Mouse (Mus musculus) E14TG2a.4 (cell line): ENCODE results near the gene Gimap1.

Experiments
- CTCF ChIP-seq: conservative IDR thresholded peaks from 2 replicates; pipeline ENCODE4 v1.5.1; 2014; ENCODE audit warnings: low read length
- NANOG ChIP-seq: IDR thresholded peaks from 2 replicates; pipeline ENCODE4 v1.6.1; 2014; ENCODE audit warnings: borderline replicate concordance, low read length, mixed read lengths

DNA sequence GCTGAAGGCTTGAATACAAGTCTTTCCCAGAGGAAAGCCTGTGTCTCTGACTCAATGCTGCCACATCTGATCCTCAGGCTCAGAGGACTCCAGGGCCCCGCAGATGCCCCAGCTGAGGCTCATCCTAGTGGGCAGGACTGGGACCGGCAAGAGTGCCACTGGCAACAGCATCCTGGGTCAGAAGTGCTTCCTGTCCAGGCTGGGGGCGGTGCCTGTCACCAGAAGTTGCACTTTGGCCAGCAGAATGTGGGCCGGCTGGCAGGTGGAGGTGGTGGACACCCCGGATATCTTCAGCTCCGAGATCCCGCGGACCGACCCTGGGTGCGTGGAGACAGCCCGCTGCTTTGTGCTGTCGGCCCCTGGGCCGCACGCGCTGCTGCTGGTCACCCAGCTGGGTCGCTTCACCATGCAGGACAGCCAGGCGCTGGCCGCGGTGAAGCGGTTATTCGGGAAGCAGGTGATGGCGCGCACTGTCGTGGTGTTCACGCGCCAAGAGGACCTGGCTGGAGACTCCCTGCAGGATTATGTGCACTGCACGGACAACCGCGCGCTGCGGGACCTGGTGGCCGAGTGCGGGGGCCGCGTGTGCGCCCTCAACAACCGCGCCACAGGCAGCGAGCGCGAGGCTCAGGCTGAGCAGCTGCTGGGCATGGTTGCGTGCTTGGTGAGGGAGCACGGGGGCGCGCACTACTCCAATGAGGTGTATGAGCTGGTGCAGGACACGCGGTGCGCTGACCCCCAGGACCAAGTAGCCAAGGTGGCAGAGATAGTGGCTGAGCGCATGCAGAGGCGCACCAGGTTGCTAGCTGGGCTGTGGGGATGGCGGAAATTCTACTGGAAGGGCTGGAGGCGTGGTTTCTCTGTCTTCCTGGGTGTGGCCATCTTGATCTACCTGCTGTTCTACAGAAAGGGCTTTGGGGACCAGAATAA lies 3.8 kb downstream of the Gimap1 start:
- no peak for TF ChIP-seq CTCF
- no peak for TF ChIP-seq NANOG
